Mouse (Mus musculus) megakaryocyte progenitor cell, adult 5-6 weeks (primary cell): ENCODE data around the gene Kptn. TPM values are rescaled to one million over a fixed set of nuclear protein-coding genes. Genes with fewer than 3 reads are reported as not detected.

Source experiments
- ATAC-seq: replicated peaks from 2 replicates; pipeline ENCODE4 v1.8.0; 2016; ENCODE audit warnings: mild to moderate bottlenecking, moderate TSS enrichment, inconsistent platforms; ENCODE audit not compliant: poor library complexity
- total RNA-seq, 2 experiments: library from RNA; stranded (forward) in 1 of 2; stranded (reverse) in 1 of 2; fragments of 157-497, 149-512 nt in 1 of 2; fragments of 200-1000 nt in 1 of 2; gene quantifications; 2 replicates each; pipeline versions ENCODE4 v1.2.3 to v1.2.4; 2015 to 2017

Kptn gene
- total RNA-seq, 2 experiments from 2014 or later = 8.3 to 10.7 TPM

DNA sequence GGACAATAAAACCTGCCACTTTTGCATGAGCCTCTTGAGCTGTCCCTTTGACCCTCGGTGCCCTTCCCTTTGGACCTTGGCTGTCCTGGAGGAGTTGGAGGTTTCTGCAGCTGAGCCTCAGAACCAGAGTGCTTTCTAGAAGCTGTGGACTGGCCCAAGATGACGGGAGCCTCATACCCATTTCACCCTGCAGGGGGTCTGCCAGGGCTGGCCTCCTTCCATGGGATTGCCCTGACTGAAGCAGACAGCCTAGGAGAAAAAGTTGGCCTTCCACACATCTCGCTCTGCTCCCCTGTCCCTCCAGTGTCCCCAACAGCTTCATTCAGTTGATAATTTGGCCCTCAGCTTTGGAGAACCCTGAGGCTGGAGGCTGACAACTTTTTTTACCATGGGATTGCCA, 2.6 kb upstream of the Kptn start:
- ATAC-seq = no peak

DNA sequence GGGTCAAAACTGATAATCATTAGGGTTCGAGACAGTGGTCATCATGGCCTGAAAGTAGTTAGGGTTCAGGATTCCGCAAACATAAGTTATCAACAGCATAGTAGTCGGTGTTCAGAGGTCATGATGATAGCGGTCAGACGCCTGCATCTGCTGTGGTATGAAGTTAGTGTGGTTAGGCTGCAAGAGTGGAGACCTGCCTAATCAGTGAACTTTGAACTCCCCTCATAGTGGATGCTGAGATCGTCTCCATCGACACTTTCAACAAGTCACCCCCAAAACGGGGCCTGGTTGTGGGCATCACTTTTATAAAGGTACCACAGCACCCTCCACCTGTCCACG, 536 bp downstream of the Kptn start:
- ATAC-seq = peak; percentile 2; the same call in 1 of the 2 replicates

DNA sequence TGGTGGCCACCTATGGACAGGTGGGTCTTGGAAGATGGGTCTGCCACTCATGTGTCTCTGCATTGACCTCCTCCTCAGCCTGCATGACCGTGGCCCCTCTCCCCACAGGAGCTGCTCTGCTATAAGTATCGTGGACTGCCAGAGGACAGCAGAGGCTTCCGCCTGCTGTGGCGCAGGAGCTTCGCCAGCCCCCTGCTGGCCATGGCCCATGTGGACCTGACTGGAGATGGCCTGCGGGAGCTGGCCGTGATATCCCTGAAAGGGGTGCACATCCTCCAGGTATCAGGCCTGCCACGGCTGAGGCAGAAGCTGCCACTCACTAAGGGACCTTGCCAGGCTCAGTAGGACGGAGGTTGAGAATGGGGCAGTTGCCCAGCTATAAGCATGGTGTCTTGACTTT, 6.1 kb downstream of the Kptn start:
- ATAC-seq = no peak

DNA sequence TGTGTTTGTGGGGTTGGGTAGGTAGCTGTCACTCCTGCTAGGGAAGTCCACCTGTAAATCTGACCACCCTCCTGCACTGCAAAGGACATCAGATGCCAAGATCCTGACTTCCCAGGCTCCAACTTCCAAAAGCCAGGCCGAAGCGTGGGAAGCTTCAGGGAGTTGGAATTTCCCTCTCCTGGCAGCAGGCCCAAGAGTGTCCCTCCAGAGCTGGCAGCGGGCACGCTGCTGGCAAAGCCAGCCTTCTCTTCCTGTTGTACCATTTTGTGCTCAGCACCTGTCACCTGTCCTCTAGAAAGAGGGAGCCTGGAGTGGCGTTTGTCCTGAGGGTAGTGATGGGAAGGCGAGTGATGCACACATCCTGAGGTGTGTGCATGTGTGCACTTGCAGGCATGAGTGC, 8.6 kb downstream of the Kptn start:
- no peak for ATAC-seq

DNA sequence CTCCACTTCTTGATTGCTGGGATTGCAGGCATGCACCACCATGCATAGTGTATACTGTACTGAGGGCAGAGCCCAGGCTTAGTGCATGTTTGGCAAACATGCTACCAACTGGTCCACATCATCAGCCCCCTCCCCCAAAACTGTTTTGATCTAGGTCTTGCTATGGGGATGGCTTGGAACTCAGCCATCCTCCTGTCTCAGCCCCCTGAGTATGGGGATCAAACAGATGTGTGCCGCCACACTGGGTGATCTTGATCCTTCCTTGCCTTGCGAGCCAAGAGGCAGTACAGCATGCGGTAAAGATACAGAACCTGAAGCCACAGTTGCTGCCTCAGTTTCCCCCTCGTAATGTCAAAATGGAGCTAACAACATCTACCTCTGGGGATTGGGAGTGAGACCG, 9.2 kb downstream of the Kptn start:
- no peak for ATAC-seq

DNA sequence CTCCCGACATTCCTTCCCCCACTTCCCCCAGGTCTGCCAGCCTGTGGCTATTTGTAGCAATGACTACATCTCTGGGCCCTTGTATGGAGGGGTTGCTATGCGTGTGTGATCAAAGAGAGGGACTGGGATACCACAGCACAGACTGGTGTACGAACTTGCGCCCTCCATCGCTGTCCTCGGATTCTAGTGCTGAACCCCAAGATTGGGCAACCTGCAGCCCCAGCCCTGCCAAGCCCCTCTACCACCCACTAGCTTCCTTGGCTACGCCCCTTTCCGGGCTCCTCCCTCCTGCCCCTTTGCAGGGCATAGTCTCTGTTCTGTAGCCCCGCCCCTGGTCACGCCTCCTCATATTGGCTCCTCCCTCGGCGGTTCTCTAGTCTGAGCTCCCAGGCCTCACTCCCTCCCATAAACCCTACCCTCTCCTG, 9.7 kb downstream of the Kptn start, which contains the start of gene Slc8a2:
TSS of gene Slc8a2 (plus strand) at position 406 of the 425 bp plus-strand sequence.
- ATAC-seq = peak; percentile 88

DNA sequence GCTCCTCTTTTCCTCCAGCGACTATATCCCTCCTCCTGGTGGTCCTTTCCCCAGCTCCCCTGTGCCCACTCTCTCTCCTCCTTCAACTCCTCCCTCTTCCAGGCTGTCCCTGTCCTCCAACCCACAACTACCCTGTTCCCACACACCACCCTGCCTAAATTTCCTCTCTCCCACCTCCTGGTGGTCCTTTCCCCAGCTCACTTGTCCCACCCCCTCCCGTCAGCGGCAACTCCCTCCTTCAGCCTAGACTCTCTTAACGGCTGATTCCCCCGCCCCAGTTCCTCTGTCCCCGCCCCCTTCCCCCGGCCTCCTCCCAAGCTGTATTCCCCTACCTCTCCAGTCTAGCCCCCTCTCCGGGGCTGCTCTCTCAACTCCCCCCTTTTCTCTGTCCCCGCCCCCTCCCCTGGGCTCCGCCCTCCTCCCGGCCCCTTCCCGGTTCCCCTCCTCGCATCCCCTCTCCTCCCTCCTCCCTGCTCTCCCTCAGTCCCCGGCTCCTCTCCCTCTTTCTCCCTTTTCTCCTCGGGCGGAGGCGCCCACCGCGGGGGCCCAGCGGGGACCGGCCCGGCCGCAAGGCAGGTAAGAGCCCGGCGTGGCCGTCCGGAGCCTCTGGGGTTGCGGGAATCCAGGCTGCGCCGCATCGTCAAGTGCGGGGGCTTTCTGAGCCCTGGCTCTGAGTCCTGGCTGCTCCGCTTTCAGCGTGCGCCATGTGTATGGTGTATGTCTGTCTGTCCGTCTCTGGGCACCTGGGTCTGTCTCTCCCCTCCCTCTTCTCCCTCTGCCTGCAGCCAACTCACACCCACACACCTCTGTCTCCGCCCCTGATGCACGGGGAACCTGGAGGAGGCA, 10.4 kb downstream of the Kptn start:
- peak; percentile 9; the same call in 1 of the 2 replicates for ATAC-seq

DNA sequence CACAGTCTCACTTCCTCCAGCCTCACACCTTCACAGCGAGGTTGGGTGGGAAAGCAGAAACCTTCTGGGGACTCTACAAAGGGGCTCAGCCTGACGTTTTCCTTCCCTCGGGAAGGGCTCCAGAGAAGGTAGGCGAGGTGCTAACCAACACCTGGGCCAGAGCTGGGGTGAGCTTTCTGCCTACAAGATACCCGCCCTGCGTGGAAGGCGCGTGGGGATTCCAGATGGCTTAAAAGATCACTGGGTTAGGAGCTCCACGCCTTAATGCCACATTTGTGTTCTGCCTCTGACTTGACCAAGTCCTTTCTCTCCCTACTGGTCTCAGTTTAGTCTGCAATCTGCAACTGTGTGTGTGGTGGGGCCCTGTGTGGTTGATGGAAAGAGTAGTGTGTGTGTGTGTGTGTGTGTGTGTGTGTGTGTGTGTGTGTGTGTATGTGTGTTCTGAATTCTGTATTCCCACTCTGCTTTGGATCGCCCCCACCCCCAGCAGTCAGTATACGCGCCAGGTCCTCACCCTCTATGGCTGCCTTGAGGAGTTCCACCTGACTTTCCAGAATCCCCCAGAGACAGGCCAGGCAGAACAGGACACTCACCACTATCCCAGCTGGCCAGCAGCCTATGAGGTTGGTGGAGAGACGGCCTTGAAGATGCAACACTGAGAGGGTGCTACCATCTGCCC, 11.4 kb downstream of the Kptn start:
- no peak for ATAC-seq

DNA sequence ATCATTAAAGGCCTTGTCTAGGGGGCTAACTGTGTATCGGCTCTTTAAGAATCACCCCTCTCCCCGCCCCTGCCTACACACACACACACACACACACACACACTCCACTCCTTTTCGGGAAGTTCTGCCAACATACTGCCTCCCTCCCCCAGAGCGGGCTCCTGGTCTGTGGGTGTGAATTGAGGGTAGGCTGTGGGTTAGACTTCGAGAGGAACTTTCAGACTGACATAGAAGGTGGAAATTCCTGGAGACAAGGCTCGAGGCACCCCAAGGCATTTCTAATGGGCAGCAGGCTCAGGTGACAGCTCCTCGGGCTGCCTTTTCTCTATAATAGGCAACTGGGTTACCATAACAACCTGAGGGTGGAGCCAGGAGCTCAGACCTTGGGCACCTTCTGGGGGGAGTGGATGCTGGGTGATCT, 12.5 kb downstream of the Kptn start:
- no peak for ATAC-seq

DNA sequence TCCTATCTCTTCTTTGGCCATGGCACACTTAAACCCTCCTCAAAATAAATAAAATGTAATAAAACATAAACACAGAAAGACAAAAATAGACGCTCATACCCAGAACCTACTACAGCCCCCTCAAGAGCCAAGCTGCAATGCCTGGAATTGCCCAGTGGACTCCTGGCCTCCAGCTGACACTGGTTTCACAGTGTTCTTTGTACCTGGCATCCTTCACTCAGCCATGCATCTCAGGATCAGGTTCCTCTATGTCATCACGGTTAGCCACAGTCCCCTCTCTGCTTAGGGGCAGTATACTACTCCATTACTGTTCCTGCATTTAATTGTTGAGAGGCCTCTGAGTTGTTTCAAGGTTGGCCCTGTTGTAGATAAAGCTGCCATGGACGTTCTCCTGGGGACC, 13.2 kb downstream of the Kptn start:
- ATAC-seq = no peak

DNA sequence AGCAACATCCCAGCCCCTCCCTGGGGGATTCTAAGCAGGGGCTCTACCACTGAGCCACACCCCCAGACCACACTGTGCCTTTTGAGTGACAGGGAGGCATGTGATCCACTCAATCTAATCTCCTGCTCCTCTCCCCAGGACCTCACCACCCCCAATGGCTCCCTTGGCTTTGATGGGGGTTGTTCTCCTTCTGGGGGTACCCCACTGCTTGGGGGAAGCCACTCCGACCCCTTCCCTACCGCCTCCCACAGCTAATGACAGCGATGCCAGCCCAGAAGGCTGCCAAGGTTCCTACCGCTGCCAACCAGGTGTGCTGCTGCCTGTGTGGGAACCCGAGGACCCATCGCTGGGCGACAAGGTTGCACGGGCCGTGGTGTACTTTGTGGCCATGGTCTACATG, 14.0 kb downstream of the Kptn start:
- no peak for ATAC-seq

DNA sequence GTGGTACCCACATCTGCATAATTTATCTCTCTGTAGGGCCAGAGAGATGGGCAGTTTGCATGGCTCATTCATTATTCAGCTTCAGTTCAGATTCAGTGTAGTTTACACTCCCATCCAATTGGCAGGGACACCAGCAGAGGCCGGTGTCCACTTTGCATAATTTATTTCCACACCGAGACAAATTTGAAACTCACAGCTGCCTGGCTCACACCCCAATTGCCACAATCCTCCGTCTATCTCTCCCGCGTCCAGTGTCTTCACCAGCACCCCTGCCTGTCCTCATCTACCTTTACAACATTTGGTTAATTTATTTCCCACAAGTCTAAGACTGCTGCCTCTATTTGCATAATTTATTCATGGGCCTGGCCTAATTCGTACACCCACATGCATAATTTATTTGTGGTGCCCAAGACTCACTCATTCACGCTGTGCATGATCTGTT, 15.3 kb downstream of the Kptn start:
- ATAC-seq = no peak

DNA sequence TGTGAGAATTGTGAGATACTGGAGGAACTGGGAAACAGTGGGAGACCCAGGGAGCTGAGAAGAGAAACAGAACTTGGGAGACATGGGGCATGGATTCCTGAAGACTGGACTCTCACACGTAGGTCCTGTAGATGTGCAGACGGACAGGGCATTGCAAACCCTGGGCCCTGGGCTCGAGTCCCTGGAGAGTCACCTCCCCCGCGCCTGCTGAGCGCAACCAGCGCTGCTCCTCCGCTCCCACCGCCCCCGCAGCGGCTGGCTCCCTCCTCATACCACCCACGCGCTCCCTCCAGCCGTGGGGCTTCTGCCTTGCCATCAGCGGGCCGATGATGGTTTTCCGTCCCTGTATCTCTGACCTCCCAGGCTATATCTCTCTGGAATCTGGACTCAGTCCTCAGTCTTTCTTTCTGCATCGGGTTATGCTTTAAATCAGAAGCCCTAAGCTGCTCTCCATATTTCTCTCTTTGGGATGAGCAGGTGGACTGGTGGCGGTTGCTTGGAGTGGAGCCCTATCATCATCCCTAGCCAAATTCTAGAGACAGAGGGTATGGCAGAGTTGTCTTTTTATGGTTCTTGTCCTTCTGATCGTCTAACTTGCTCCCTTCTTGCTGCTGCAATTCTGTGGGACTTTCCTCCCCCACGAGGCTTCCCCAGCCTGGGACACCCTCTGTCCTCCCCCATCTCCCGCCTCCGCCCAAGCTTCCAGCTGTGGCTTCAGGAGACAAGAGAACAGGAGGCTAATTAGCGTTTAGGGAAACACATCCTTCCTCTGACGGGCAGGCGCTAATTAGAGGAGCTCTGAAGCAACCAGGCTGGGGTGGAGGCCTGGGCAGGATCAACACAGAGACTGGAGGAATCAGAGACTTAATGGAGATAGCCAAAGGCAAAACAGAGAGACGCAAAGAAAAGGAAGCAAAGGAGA, 27.1 kb downstream of the Kptn start:
- no peak for ATAC-seq

DNA sequence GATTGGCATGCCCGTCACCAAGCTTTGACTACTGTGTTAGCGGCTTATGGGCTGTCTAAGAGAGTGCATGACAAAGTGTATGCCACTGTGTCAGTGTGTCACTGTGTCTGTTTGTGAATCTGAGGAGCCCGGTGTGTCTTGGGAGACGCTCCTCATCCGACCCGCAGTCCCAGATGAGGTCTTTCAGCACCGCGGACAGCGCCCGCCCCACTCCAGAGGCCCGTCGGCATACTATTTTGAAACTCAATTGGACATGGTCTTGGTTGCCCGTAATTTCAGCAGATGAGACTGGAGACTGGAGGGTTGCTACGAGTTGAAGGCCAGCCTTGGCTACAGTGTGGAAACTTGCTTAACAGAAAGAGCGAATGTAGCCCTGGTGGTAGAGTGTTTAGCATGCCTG, 27.9 kb downstream of the Kptn start:
- peak; percentile 77 for ATAC-seq

DNA sequence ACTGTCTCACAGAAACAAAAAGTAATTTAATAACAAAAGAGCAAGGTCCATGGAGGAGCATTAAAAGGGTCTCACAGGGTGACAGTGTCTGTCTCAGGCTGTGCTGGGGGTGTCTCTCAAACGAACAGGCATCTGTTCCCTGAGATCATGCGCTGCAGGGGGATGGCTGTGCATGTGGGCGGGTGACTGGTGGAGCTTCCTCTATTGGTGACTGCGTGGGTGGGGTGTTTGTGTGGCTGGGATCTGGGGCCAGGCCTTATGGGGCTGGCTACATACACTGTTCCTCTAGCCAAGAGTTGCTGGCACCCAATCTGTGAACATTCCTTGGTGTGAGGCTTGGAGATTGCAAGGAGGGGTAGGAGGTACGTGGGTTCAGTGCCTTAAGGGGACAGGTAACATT, 29.5 kb downstream of the Kptn start:
- ATAC-seq = no peak

DNA sequence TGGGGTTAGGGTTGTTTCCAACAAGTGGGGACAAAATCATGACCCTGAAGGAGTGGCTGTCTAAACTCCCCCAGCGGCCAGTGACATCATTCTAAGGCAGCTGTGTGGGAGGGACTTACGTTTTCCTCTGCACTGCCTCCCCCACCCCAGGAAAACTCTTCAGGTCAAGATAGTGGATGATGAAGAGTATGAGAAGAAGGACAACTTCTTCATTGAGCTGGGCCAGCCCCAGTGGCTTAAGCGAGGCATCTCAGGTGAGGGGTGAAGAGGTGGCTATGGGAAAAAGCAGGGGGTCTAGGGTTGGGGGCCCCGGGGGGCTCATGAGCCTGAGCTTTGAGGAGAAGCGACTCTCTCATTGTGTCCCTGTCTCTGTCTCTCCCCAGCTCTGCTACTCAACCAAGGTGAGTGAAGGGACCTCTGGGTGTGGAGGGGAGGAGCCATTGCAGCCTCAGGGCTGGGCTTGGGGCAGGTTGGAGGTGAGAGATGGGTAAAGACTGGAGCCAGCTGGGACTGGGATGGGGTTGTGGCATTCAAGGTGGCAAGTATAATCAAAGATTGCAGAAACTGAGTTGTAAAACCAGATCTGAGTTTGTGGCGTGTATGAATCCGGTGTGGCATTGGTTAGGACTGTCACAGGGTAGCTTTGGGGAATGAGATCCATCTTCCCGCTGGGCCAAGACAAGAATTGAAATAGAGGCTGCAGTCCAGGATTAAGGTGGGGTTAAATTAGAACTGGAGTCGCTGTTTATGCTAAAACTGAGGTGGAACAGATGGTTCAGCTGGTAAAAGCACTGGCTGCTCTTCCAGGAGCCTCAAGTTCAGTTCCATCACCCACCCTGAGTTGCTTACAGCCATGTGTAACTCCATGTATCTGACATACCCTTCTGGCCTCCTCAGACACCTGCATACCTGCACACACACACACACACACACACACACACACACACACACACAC, 30.8 kb downstream of the Kptn start:
- no peak for ATAC-seq

DNA sequence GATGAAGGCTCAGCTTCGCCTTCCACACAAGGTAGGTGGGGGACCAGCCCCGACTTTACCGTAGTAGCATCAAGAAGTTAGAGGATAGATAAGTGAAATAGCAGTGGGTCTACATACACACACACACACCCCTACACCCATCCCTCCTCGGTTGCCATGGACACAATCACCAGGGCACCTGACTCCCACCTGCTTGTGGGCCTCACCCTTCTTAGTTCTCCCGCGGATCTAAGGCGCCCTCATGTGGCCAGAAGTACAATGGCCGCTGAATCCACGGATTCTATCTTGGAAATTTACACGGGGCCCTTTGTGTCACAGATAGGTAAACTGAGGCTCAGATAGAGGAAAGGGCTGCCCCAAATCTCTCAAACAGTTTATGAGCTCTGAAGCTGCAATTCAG, 33.8 kb downstream of the Kptn start:
- peak; percentile 90 for ATAC-seq

DNA sequence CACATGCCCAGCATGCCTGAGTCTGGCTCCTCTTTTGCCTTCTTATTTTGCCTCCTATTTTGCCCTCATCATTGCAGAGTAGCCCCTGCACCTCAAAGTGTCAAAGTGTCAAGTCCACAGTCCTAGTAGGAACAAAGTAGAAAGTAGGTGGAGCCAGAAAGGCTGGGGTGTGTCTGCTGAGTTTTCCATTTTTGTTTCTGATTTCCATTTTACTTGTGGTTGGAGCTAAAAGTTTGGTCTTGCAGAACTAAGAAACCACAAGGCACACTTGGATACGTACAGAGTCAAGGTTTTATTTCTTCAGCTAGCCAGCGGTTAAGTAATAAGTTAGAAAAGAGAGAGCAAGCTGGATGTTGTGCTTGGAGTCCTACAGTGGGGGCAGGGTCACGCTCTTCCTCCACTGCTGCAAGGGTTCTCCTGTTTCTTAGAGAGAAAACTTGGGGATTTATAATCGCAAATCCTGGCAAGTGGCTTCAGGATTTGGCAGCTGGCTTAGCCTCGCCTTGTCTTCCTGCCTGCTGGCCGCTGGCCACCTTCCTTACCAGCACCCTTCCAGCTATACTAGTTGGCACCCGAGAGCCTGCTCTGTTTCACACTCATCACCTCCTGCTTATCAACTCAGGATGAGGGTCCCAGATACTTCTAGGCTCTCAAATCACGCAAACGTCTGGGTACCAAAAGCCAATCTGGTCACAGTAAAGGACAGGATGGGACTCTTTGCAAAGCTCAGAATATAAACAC, 35.6 kb downstream of the Kptn start:
- ATAC-seq = no peak

DNA sequence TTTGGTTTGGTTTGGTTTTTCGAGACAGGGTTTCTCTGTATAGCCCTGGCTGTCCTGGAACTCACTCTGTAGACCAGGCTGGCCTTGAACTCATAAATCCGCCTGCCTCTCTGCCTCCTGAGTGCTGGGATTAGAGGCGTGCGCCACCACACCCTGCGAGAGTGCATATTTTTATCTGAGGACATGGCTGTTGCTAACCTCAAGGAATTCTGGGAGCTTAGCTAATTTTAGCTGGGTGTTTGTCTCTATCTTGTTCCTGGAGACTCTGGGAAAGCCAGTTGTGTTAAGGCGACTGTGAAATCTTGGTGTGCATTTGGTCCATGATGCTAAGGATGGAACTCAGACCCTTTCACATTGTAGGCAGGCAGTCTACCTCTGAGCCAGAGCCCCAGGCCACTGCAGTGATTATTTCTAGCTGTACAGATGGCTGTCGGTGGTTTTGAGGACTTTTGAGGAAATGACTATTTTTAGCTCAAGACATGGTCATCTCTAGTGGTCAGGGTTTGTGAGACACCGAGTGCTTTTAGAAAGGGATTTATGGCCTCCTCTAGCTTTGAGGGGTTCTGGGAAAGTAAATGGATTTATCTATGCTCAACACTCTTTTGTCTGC, 36.5 kb downstream of the Kptn start:
- ATAC-seq = no peak
